Mouse (Mus musculus): ENCODE results near the gene I0C0044D17Rik. TPM values are rescaled to one million over a fixed set of nuclear protein-coding genes. Genes with fewer than 3 reads are reported as not detected.
"Not testable (repeated sequence)": the region's sequence is repeated elsewhere in the genome, so short reads cannot be mapped to it uniquely, and the experiment has no call there.

The I0C0044D17Rik gene
- polyA plus RNA-seq (2014; fragmentation: Nextera tagmentation; extraction: Ambion mirVana), result not detected in 2 replicates

DNA sequence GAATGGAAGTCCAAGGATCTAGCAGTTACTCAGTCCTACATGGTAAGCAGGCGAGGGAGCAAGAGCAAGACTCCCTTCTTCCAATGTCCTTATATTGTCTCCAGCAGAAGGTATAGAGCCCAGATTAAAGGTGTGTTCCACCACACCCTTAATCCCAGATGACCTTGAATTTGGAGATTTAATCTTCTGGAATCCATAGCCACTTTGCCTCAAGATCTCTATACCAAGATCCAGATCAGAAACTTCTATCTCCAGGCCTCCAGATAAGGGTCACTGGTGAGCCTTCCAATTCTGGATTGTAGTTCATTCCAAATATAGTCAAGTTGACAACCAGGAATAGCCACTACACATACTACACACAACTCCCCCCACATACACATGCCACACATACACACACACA is at the start of gene I0C0044D17Rik:
Gene I0C0044D17Rik (minus strand): TSS at position 101 of the 400 bp plus-strand sequence.
- not testable (repeated sequence) for H3K27ac ChIP-seq; H3K27me3 ChIP-seq (ENCODE audit: control insufficient read depth, insufficient read depth, low read length); H3K9ac ChIP-seq; H3K36me3 ChIP-seq (replicated peaks; ENCODE audit: control insufficient read depth, insufficient read depth); H3K4me3 ChIP-seq (replicated peaks; ENCODE audit: low read length); H3K9me3 ChIP-seq (ENCODE audit: control insufficient read depth, low read length); ATAC-seq (ENCODE audit: low FRiP score); DNase-seq (ENCODE audit: low spot score); H3K4me1 ChIP-seq (replicated peaks; ENCODE audit: control insufficient read depth, insufficient read depth, low read length); H3K4me2 ChIP-seq (replicated peaks)
- 96% methylated on average over 1 of the region's 1 CpGs for WGBS

DNA sequence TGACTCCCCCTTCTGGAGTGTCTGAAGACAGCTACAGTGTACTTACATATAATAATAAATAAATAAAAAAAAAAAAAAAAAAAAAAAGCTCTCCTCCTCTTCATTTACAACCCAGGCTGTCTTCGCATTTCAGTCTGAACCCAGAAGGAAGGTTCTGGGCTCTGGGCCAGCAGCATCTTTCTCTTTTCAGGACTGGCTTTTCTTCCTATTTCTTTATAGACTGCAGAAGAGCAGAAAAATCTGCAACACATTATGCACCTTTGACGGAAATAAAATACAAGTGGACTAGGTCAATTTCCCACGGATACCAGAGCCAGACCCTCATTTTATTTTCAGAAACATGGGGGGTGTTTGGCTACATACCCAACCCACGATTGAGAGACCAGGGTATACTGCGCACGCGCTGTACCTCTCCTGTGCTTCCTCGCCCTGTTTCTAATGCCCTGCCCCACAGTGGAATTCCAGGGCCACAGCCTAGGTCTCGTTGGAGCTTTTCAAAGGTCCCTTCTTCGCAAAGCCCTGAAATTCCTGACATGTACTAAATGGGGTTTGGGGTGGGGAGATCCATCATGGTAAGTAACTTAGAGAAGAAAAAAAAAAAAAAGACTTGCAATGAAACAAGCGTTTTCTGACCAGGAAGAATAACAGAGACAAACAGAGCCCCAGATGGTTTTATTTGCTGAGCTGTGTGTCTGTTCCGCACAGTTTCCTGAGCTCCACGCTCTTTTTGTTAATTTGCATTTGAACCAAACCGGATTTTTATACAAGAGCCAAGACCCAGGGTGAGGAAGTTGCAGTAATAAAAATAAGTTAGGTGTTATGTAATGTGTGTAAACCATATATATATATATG is 42.0 kb upstream of the I0C0044D17Rik start:
- no peak overlapping the region for H3K4me2 ChIP-seq (replicated peaks)
- no peak overlapping the region for H3K27ac ChIP-seq
- DNase-seq (ENCODE audit: low spot score) (no peak), ATAC-seq (ENCODE audit: low FRiP score) (no peak)
- no peaks in the 10 kb centered on the region for H3K27me3 ChIP-seq (ENCODE audit: control insufficient read depth, insufficient read depth, low read length)
- no peak overlapping the region for H3K4me3 ChIP-seq (replicated peaks; ENCODE audit: low read length)
- no peaks in the 10 kb centered on the region for H3K36me3 ChIP-seq (replicated peaks; ENCODE audit: control insufficient read depth, insufficient read depth)
- no peak overlapping the region for H3K9ac ChIP-seq
- H3K4me1 ChIP-seq (replicated peaks; ENCODE audit: control insufficient read depth, insufficient read depth, low read length), result no peaks in the 10 kb centered on the region
- H3K9me3 ChIP-seq (ENCODE audit: control insufficient read depth, low read length), result 0 out of 2 replicates have a peak, but pooled peaks cover 5% of the 10 kb centered on the region
- 75% methylated on average over 14 of the region's 14 CpGs for WGBS

GRCm38 (mm10) chr4:98864546-98864945 is 40.9 kb upstream of the I0C0044D17Rik start:
- Histone ChIP-seq H3K4me2 (replicated peaks) (no peak overlapping the region), H3K36me3 (replicated peaks; ENCODE audit: control insufficient read depth, insufficient read depth) (no peaks in the 10 kb centered on the region), H3K4me1 (replicated peaks; ENCODE audit: control insufficient read depth, insufficient read depth, low read length) (no peaks in the 10 kb centered on the region), H3K27ac (no peak overlapping the region), H3K27me3 (ENCODE audit: control insufficient read depth, insufficient read depth, low read length) (no peaks in the 10 kb centered on the region), H3K9me3 (ENCODE audit: control insufficient read depth, low read length) (peaks cover 12% of the 10 kb centered on the region; the same call in 1 of the 2 replicates), H3K4me3 (replicated peaks; ENCODE audit: low read length) (no peak overlapping the region), H3K9ac (no peak overlapping the region)
- DNase-seq (ENCODE audit: low spot score), result no peak
- 76% methylated on average over 3 of the region's 3 CpGs for WGBS
- ATAC-seq (ENCODE audit: low FRiP score), result no peak

DNA sequence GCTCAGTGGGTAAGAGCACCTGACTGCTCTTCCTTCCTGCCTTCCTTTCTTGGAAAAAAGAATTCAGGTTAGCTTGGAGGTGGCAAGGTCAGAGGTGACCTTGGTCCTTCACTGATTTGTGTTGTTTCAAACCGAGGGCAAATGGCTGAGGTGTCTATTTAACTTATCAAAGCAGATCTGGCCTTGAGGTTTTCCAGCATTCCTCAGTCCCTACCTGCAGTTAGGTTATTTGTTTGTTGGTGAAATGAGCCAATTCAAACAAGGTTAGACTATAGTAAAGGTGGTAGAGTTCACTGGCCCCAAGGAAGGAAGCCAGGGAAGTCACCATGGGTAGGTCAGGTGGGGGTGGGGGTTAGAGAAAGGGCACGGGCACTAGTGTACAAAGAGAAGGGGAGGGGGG is 40.5 kb upstream of the I0C0044D17Rik start:
- Histone ChIP-seq H3K36me3 (replicated peaks; ENCODE audit: control insufficient read depth, insufficient read depth) (no peaks in the 10 kb centered on the region), H3K4me3 (replicated peaks; ENCODE audit: low read length) (no peak overlapping the region), H3K9me3 (ENCODE audit: control insufficient read depth, low read length) (peaks cover 12% of the 10 kb centered on the region; the same call in 1 of the 2 replicates), H3K4me2 (replicated peaks) (no peak overlapping the region), H3K27me3 (ENCODE audit: control insufficient read depth, insufficient read depth, low read length) (no peaks in the 10 kb centered on the region), H3K27ac (no peak overlapping the region), H3K4me1 (replicated peaks; ENCODE audit: control insufficient read depth, insufficient read depth, low read length) (no peaks in the 10 kb centered on the region), H3K9ac (no peak overlapping the region)
- 74% methylated on average over 1 of the region's 2 CpGs for WGBS
- DNase-seq (ENCODE audit: low spot score) (no peak), ATAC-seq (ENCODE audit: low FRiP score) (no peak)

GRCm38 (mm10) chr4:98863451-98863850 is 39.8 kb upstream of the I0C0044D17Rik start:
- Histone ChIP-seq H3K27ac (no peak overlapping the region), H3K9ac (no peak overlapping the region), H3K4me1 (replicated peaks; ENCODE audit: control insufficient read depth, insufficient read depth, low read length) (no peaks in the 10 kb centered on the region), H3K4me3 (replicated peaks; ENCODE audit: low read length) (no peak overlapping the region), H3K9me3 (ENCODE audit: control insufficient read depth, low read length) (peaks cover 12% of the 10 kb centered on the region; the same call in 1 of the 2 replicates), H3K36me3 (replicated peaks; ENCODE audit: control insufficient read depth, insufficient read depth) (no peaks in the 10 kb centered on the region), H3K4me2 (replicated peaks) (no peak overlapping the region), H3K27me3 (ENCODE audit: control insufficient read depth, insufficient read depth, low read length) (no peaks in the 10 kb centered on the region)
- WGBS, result 96% methylated on average over 2 of the region's 2 CpGs
- DNase-seq (ENCODE audit: low spot score) (no peak), ATAC-seq (ENCODE audit: low FRiP score) (no peak)

GRCm38 (mm10) chr4:98858151-98858855 is 34.7 kb upstream of the I0C0044D17Rik start:
- H3K9me3 ChIP-seq (ENCODE audit: control insufficient read depth, low read length), result peaks cover 7% of the 10 kb centered on the region; the same call in 1 of the 2 replicates
- H3K27me3 ChIP-seq (ENCODE audit: control insufficient read depth, insufficient read depth, low read length), result no peaks in the 10 kb centered on the region
- no peak overlapping the region for H3K4me2 ChIP-seq (replicated peaks)
- no peak overlapping the region for H3K9ac ChIP-seq
- DNase-seq (ENCODE audit: low spot score), result no peak
- WGBS, result 86% methylated on average over 4 of the region's 4 CpGs
- H3K36me3 ChIP-seq (replicated peaks; ENCODE audit: control insufficient read depth, insufficient read depth), result no peaks in the 10 kb centered on the region
- H3K4me3 ChIP-seq (replicated peaks; ENCODE audit: low read length), result no peak overlapping the region
- no peak for ATAC-seq (ENCODE audit: low FRiP score)
- no peaks in the 10 kb centered on the region for H3K4me1 ChIP-seq (replicated peaks; ENCODE audit: control insufficient read depth, insufficient read depth, low read length)
- no peak overlapping the region for H3K27ac ChIP-seq

- Histone ChIP-seq H3K4me3 (replicated peaks; ENCODE audit: low read length) (no peak overlapping the region), H3K27me3 (ENCODE audit: control insufficient read depth, insufficient read depth, low read length) (no peaks in the 10 kb centered on the region), H3K36me3 (replicated peaks; ENCODE audit: control insufficient read depth, insufficient read depth) (no peaks in the 10 kb centered on the region), H3K9ac (no peak overlapping the region), H3K4me1 (replicated peaks; ENCODE audit: control insufficient read depth, insufficient read depth, low read length) (no peaks in the 10 kb centered on the region), H3K27ac (no peak overlapping the region), H3K4me2 (replicated peaks) (no peak overlapping the region), H3K9me3 (ENCODE audit: control insufficient read depth, low read length) (peaks cover 7% of the 10 kb centered on the region; the same call in 1 of the 2 replicates)
- no peak for DNase-seq (ENCODE audit: low spot score)
- no peak for ATAC-seq (ENCODE audit: low FRiP score)
- 81% methylated on average over 11 of the region's 11 CpGs for WGBS
Observed at GRCm38 (mm10) chr4:98857037-98857648, 33.5 kb upstream of the I0C0044D17Rik start.

DNA sequence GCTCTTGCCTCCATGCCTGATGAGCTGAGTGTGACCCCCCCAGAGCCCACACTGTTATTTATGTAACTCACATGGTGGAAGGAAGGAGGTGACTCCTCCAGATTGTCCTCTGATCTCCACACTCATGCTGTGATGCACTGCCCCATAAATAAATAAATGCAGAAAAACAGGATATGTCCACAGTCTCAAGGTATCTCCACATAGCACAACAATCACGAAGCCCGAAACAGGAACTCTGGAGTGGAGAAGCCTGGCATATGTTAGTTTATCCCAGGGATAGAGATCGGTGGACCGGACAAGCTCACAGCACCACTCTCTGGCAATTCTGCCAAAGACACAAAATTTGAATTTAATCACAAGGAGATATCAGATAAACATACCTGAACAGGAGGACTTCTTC is 30.3 kb upstream of the I0C0044D17Rik start:
- DNase-seq (ENCODE audit: low spot score), result no peak
- ATAC-seq (ENCODE audit: low FRiP score), result no peak
- Histone ChIP-seq H3K4me3 (replicated peaks; ENCODE audit: low read length) (no peak overlapping the region), H3K27me3 (ENCODE audit: control insufficient read depth, insufficient read depth, low read length) (no peaks in the 10 kb centered on the region), H3K36me3 (replicated peaks; ENCODE audit: control insufficient read depth, insufficient read depth) (no peaks in the 10 kb centered on the region), H3K27ac (no peak overlapping the region), H3K9ac (no peak overlapping the region), H3K4me2 (replicated peaks) (no peak overlapping the region), H3K4me1 (replicated peaks; ENCODE audit: control insufficient read depth, insufficient read depth, low read length) (no peaks in the 10 kb centered on the region), H3K9me3 (ENCODE audit: control insufficient read depth, low read length) (no peaks in the 10 kb centered on the region)
- WGBS, result 89% methylated on average over 4 of the region's 4 CpGs

GRCm38 (mm10) chr4:98850485-98850884 is 26.8 kb upstream of the I0C0044D17Rik start:
- DNase-seq (ENCODE audit: low spot score); H3K27ac ChIP-seq; H3K9me3 ChIP-seq (ENCODE audit: control insufficient read depth, low read length); H3K27me3 ChIP-seq (ENCODE audit: control insufficient read depth, insufficient read depth, low read length); H3K36me3 ChIP-seq (replicated peaks; ENCODE audit: control insufficient read depth, insufficient read depth); ATAC-seq (ENCODE audit: low FRiP score); H3K9ac ChIP-seq; H3K4me1 ChIP-seq (replicated peaks; ENCODE audit: control insufficient read depth, insufficient read depth, low read length); H3K4me3 ChIP-seq (replicated peaks; ENCODE audit: low read length); H3K4me2 ChIP-seq (replicated peaks): not testable (repeated sequence)
- WGBS, result 77% methylated on average over 1 of the region's 1 CpGs

Data from hindbrain, embryonic 14.5 days (tissue).